Mouse (Mus musculus) liver, embryonic 14.5 days (tissue): ENCODE measurements around the gene Galntl6.

Source experiments
- CTCF ChIP-seq: IDR thresholded peaks from 2 replicates; pipeline ENCODE4 v1.5.1; 2016; ENCODE audit warnings: antibody characterized with exemption, low read depth, control low read depth
- EP300 ChIP-seq: IDR thresholded peaks from 2 replicates; pipeline ENCODE4 v1.6.1; 2016; ENCODE audit warnings: antibody characterized with exemption, low read depth

- TF ChIP-seq CTCF (no peak), EP300 (no peak)
These were observed 1145.9 kb downstream of the Galntl6 start for GRCm38 (mm10) chr8:57766471-57767065.
